ENCODE assay signal across 7 mouse cellular contexts in genomic region chr4:33247479-33248053, GRCm38 (mm10). TPM values are rescaled to one million over a fixed set of nuclear protein-coding genes. Genes with fewer than 3 reads are reported as not detected.
A peak's percentile ranks its signal among the peaks of the same experiment; 100 is the strongest.
DNase-seq lines count a peak whose midpoint lies in the region; ATAC-seq and TF ChIP-seq lines count a peak whose summit lies in the region.

No protein-coding gene starts in this region.

- H3K9me3 ChIP-seq in intestine, postnatal 0 days (ENCODE audit: control insufficient read depth) = no peaks in the 10 kb centered on the region
- no peaks in the 10 kb centered on the region for H3K9me3 ChIP-seq in midbrain, embryonic 12.5 days

- peaks cover 30% of the 10 kb centered on the region for H3K36me3 ChIP-seq in intestine, postnatal 0 days (ENCODE audit: control insufficient read depth, insufficient read depth)
- H3K36me3 ChIP-seq in midbrain, embryonic 12.5 days = peaks cover 31% of the 10 kb centered on the region
- H3K36me3 ChIP-seq in small intestine, adult 2 months (ENCODE audit: control insufficient read depth, insufficient read depth, low read length) = peaks cover 20% of the 10 kb centered on the region

- peak overlapping the region; percentile 92 for H3K4me3 ChIP-seq in intestine, postnatal 0 days (ENCODE audit: low read depth, low read length)
- peak overlapping the region; percentile 72 for H3K4me3 ChIP-seq in midbrain, embryonic 12.5 days
- H3K4me3 ChIP-seq in small intestine, adult 2 months (ENCODE audit: low read depth, low read length) = peak overlapping the region; percentile 75

- TF ChIP-seq POLR2A in small intestine, adult 2 months (IDR thresholded peaks at IDR 0.05; ENCODE audit: low read depth, low read length) = peak; percentile 84

- peak; percentile 99 for DNase-seq in adrenal gland, adult 8-10 months
- DNase-seq in embryo, embryonic 9.5 days (ENCODE audit: extremely low spot score) = peak; percentile 95
- DNase-seq in gastrocnemius, postnatal 4 days (ENCODE audit: low spot score in 2 of 2) = peak; percentile 100
- peak; percentile 99 for DNase-seq in left cerebral cortex, postnatal 4 days

- under 1% methylated on average over 59 of the region's 60 CpGs for WGBS in intestine, postnatal 0 days
- under 1% methylated on average over 59 of the region's 60 CpGs for WGBS in midbrain, embryonic 12.5 days
- 2% methylated on average over 60 of the region's 60 CpGs for WGBS in small intestine, adult 2 months

- H3K4me2 ChIP-seq in intestine, postnatal 0 days (replicated peaks; ENCODE audit: low read depth) = peak overlapping the region; percentile 68
- peak overlapping the region; percentile 78 for H3K4me2 ChIP-seq in midbrain, embryonic 12.5 days (replicated peaks)

- intact Hi-C loops in left cerebral cortex, postnatal 4 days (cut with DNase I) = no loop called here

- peak overlapping the region; percentile 100 for H3K9ac ChIP-seq in intestine, postnatal 0 days (ENCODE audit: low read depth, low read length)
- H3K9ac ChIP-seq in midbrain, embryonic 12.5 days (replicated peaks) = peak overlapping the region; percentile 96

- TF ChIP-seq CTCF in intestine, postnatal 0 days (IDR thresholded peaks at IDR 0.05; ENCODE audit: low read depth) = peak; percentile 56
- no peak for TF ChIP-seq CTCF in small intestine, adult 2 months (IDR thresholded peaks at IDR 0.05; ENCODE audit: extremely low read depth, insufficient read length, insufficient replicate concordance, low read depth, low read length)

- peak; percentile 85 for ATAC-seq in intestine, postnatal 0 days
- ATAC-seq in midbrain, embryonic 12.5 days (ENCODE audit: low FRiP score, low read depth) = peak; percentile 89

- no peaks in the 10 kb centered on the region; the same call in none of the 2 replicates for H3K4me1 ChIP-seq in intestine, postnatal 0 days (replicated peaks; ENCODE audit: control insufficient read depth, insufficient read depth, low read length)
- H3K4me1 ChIP-seq in midbrain, embryonic 12.5 days = peaks cover 22% of the 10 kb centered on the region
- peaks cover 9% of the 10 kb centered on the region; the same call in 1 of the 2 replicates for H3K4me1 ChIP-seq in small intestine, adult 2 months (ENCODE audit: control insufficient read depth, insufficient read depth, insufficient read length, low read length)

- peak overlapping the region; percentile 100 for H3K27ac ChIP-seq in intestine, postnatal 0 days (ENCODE audit: low read depth, low read length)
- peak overlapping the region; percentile 97 for H3K27ac ChIP-seq in midbrain, embryonic 12.5 days (replicated peaks)
- H3K27ac ChIP-seq in small intestine, adult 2 months (ENCODE audit: insufficient read depth, low read depth, low read length) = peak overlapping the region; percentile 97

- H3K27me3 ChIP-seq in intestine, postnatal 0 days (replicated peaks; ENCODE audit: control insufficient read depth, insufficient read depth, low read length) = no peaks in the 10 kb centered on the region
- H3K27me3 ChIP-seq in midbrain, embryonic 12.5 days = no peaks in the 10 kb centered on the region
- no peaks in the 10 kb centered on the region for H3K27me3 ChIP-seq in small intestine, adult 2 months (ENCODE audit: control insufficient read depth, insufficient read depth, low read length)

RNA-seq across cellular contexts. Expression of gene Srsf12, which starts 38.8 kb away (rescaled TPM):
- total RNA-seq in adrenal gland, adult 8-10 months (2022) = 1 to 10 TPM in 3 of 4 experiments, under 1 TPM in 1; 0.63 to 2.4 (median 2.1) TPM
- total RNA-seq in gastrocnemius, postnatal 4 days (2021) = under 1 TPM in 1 of 2 experiments, not detected in 1; 0.08 TPM
- 1.5 and 2.0 TPM in 2 replicates for polyA plus RNA-seq in intestine, postnatal 0 days (2015; fragmentation: Nextera tagmentation; extraction: Ambion mirVana)
- 10 to 100 TPM; 46.7 to 48.9 TPM for total RNA-seq in left cerebral cortex, postnatal 4 days (2021)
- 14.3 and 16.9 TPM in 2 replicates for polyA plus RNA-seq in midbrain, embryonic 12.5 days (2016; fragmentation: Nextera tagmentation; extraction: Ambion mirVana)
- 0.15 TPM in 1 of 2 replicates, not detected in the other for polyA plus RNA-seq in small intestine, adult 2 months (2012; rRNA removed)

RNA-seq across cellular contexts. Expression of gene Pnrc1, which starts 42.4 kb away (rescaled TPM):
- total RNA-seq in adrenal gland, adult 8-10 months (2022) = 100 to 1,000 TPM; 132 to 175 (median 155) TPM
- total RNA-seq in gastrocnemius, postnatal 4 days (2021) = 100 to 1,000 TPM; 117 to 126 TPM
- polyA plus RNA-seq in intestine, postnatal 0 days (2015; fragmentation: Nextera tagmentation; extraction: Ambion mirVana) = 113 and 131 TPM in 2 replicates
- total RNA-seq in left cerebral cortex, postnatal 4 days (2021) = 10 to 100 TPM; 79.0 to 80.6 TPM
- 110 and 113 TPM in 2 replicates for polyA plus RNA-seq in midbrain, embryonic 12.5 days (2016; fragmentation: Nextera tagmentation; extraction: Ambion mirVana)
- 119 and 337 TPM in 2 replicates for polyA plus RNA-seq in small intestine, adult 2 months (2012; rRNA removed)

RNA-seq across cellular contexts. Expression of gene Pm20d2, which starts 58.0 kb away (rescaled TPM):
- total RNA-seq in adrenal gland, adult 8-10 months (2022) = 10 to 100 TPM; 15.6 to 42.2 (median 27.4) TPM
- 10 to 100 TPM; 28.8 to 35.2 TPM for total RNA-seq in gastrocnemius, postnatal 4 days (2021)
- 1.8 and 1.9 TPM in 2 replicates for polyA plus RNA-seq in intestine, postnatal 0 days (2015; fragmentation: Nextera tagmentation; extraction: Ambion mirVana)
- 1 to 10 TPM; 8.2 to 8.4 TPM for total RNA-seq in left cerebral cortex, postnatal 4 days (2021)
- 1.3 and 1.6 TPM in 2 replicates for polyA plus RNA-seq in midbrain, embryonic 12.5 days (2016; fragmentation: Nextera tagmentation; extraction: Ambion mirVana)
- 3.0 and 4.9 TPM in 2 replicates for polyA plus RNA-seq in small intestine, adult 2 months (2012; rRNA removed)

Comparison
In these comparisons a context has a peak if more than half of its experiments do, and no peak if none do; other contexts are left out.
1. Peak in every context shown above with its lines: DNase-seq, ATAC-seq, H3K4me3 ChIP-seq and H3K27ac ChIP-seq.
2. RNA of gene Srsf12, which starts 38.8 kb away (total RNA-seq): 46.7 to 48.9 TPM in left cerebral cortex, postnatal 4 days; 0.63 to 2.4 TPM in adrenal gland, adult 8-10 months and 0.08 TPM in gastrocnemius, postnatal 4 days; every median in the first group is over 10 times any median in the second.